Comparison of ENCODE assay signal across 14 mouse cellular contexts in genomic region chr10:77159573-77159972, GRCm38 (mm10). TPM values are rescaled to one million over a fixed set of nuclear protein-coding genes. Genes with fewer than 3 reads are reported as not detected.
DNase-seq lines count a peak whose midpoint lies in the region; ATAC-seq and TF ChIP-seq lines count a peak whose summit lies in the region.
"Had no signal": no experiment of that assay in that cellular context is flagged by ENCODE, and none has a peak within 500 bp of the region (broad histone marks: within the 10 kb centered on the region; RNA-seq: fewer than 3 reads in every experiment).

No protein-coding gene starts in this region.

- DNase-seq in heart, adult 2 months, result no peak
- DNase-seq in ovary, postnatal 36 days (ENCODE audit: low spot score), result peak; percentile 45
- no peak for DNase-seq in ovary, postnatal 14 days (ENCODE audit: low spot score)
- no peak for DNase-seq in limb, embryonic 10.5 days (ENCODE audit: low spot score)
- peak; percentile 75 for DNase-seq in testis, postnatal 10 days (ENCODE audit: low spot score)
- no peak for DNase-seq in thymus, adult 18-20 months
- DNase-seq in gastrocnemius, postnatal 14 days, result no peak
- DNase-seq: adrenal gland, adult 8-10 months; gastrocnemius, adult 2 months; kidney, postnatal 10 days had no signal

- peak overlapping the region; percentile 31 for H3K4me2 ChIP-seq in heart, embryonic 16.5 days (ENCODE audit: low read depth, low read length)
- H3K4me2 ChIP-seq: midbrain, embryonic 12.5 days; neural tube, embryonic 12.5 days had no signal

- H3K9ac ChIP-seq in heart, embryonic 16.5 days (ENCODE audit: low read length), result peak overlapping the region; percentile 38; the same call in 1 of the 2 replicates
- H3K9ac ChIP-seq in heart, adult 2 months (ENCODE audit: low read depth, low read length), result no peak overlapping the region
- H3K9ac ChIP-seq: midbrain, embryonic 12.5 days; neural tube, embryonic 12.5 days had no signal

- peaks cover 51% of the 10 kb centered on the region for H3K4me1 ChIP-seq in heart, embryonic 16.5 days (ENCODE audit: control insufficient read depth, insufficient read depth, low read length)
- H3K4me1 ChIP-seq in heart, adult 2 months (ENCODE audit: control insufficient read depth, insufficient read depth, low read length), result no peaks in the 10 kb centered on the region
- H3K4me1 ChIP-seq in limb, embryonic 10.5 days, result peaks cover 83% of the 10 kb centered on the region

- peak overlapping the region; percentile 77 for H3K27ac ChIP-seq in heart, embryonic 16.5 days (ENCODE audit: low read length)
- no peak overlapping the region for H3K27ac ChIP-seq in heart, adult 2 months
- peak overlapping the region; percentile 20; the same call in 1 of the 2 replicates for H3K27ac ChIP-seq in limb, embryonic 10.5 days
- H3K27ac ChIP-seq: gastrocnemius, adult 2 months; midbrain, embryonic 12.5 days; neural tube, embryonic 12.5 days had no signal

- intact Hi-C loops in heart, adult 2 months (cut with DNase I), result no loop called here
- intact Hi-C loops in gastrocnemius, postnatal 14 days (cut with DNase I; ENCODE audit: low total_unique reads), result no loop called here

- TF ChIP-seq EP300 in heart, adult 2 months (IDR thresholded peaks at IDR 0.05; ENCODE audit: insufficient read depth, low read depth, low read length), result no peak

- H3K79me2 ChIP-seq in heart, adult 2 months (replicated peaks; ENCODE audit: control insufficient read depth, insufficient read depth, low read length), result no peaks in the 10 kb centered on the region

- H3K36me3 ChIP-seq in heart, embryonic 16.5 days (ENCODE audit: control insufficient read depth, insufficient read depth), result no peaks in the 10 kb centered on the region
- H3K36me3 ChIP-seq in heart, adult 2 months (ENCODE audit: control insufficient read depth, insufficient read depth, low read length), result no peaks in the 10 kb centered on the region
- H3K36me3 ChIP-seq in limb, embryonic 10.5 days, result no peaks in the 10 kb centered on the region; the same call in 1 of the 2 replicates
- H3K36me3 ChIP-seq: midbrain, embryonic 12.5 days; neural tube, embryonic 12.5 days had no signal

- TF ChIP-seq CTCF in heart, adult 2 months (IDR thresholded peaks at IDR 0.05), result no peak

- WGBS in heart, embryonic 16.5 days, result 11% methylated on average over 8 of the region's 8 CpGs
- 31% methylated on average over 8 of the region's 8 CpGs for WGBS in heart, adult 2 months
- WGBS in limb, embryonic 10.5 days, result 53% methylated on average over 8 of the region's 8 CpGs

- peak; percentile 83 for ATAC-seq in heart, embryonic 16.5 days (replicated peaks; ENCODE audit: extremely low read depth, insufficient read depth, low FRiP score)
- ATAC-seq: hindbrain, embryonic 16.5 days had no signal

- H3K9me3 ChIP-seq in heart, embryonic 16.5 days (replicated peaks; ENCODE audit: control insufficient read depth, low read length), result no peaks in the 10 kb centered on the region
- H3K9me3 ChIP-seq in limb, embryonic 10.5 days (replicated peaks), result no peaks in the 10 kb centered on the region
- H3K9me3 ChIP-seq: midbrain, embryonic 12.5 days; neural tube, embryonic 12.5 days had no signal

- H3K27me3 ChIP-seq in heart, embryonic 16.5 days (ENCODE audit: control insufficient read depth, insufficient read depth, low read length), result no peaks in the 10 kb centered on the region
- H3K27me3 ChIP-seq in heart, adult 2 months (ENCODE audit: control insufficient read depth, insufficient read depth, low read length), result no peaks in the 10 kb centered on the region
- H3K27me3 ChIP-seq in limb, embryonic 10.5 days (ENCODE audit: low read depth, poor library complexity, severe bottlenecking), result no peaks in the 10 kb centered on the region
- H3K27me3 ChIP-seq: neural tube, embryonic 12.5 days had no signal

- H3K4me3 ChIP-seq in heart, embryonic 16.5 days (ENCODE audit: low read length), result no peak overlapping the region
- H3K4me3 ChIP-seq in heart, adult 2 months, result no peak overlapping the region
- no peak overlapping the region for H3K4me3 ChIP-seq in limb, embryonic 10.5 days
- H3K4me3 ChIP-seq: gastrocnemius, adult 2 months; midbrain, embryonic 12.5 days; neural tube, embryonic 12.5 days had no signal

- no peak for TF ChIP-seq POLR2A in heart, adult 2 months (IDR thresholded peaks at IDR 0.05; ENCODE audit: insufficient read depth, low read depth, low read length)

RNA-seq across cellular contexts. Expression of gene Col18a1, which starts 6.8 kb away (rescaled TPM):
- 96.2 and 130 TPM in 2 replicates for polyA plus RNA-seq in heart, embryonic 16.5 days (2015; fragmentation: Nextera tagmentation; extraction: Ambion mirVana)
- total RNA-seq in heart, adult 2 months (2021), result 1 to 10 TPM; 9.3 to 9.8 TPM
- 12.9 and 13.1 TPM in 2 replicates for polyA plus RNA-seq in heart, adult 2 months (2012; rRNA removed)
- 149 and 159 TPM in 2 replicates for polyA plus RNA-seq in limb, embryonic 10.5 days (2016; fragmentation: Nextera tagmentation; extraction: Ambion mirVana)
- total RNA-seq in gastrocnemius, postnatal 14 days (2021), result 10 to 100 TPM; 20.2 to 24.5 TPM

Comparison
In these comparisons a context has a peak if more than half of its experiments do, and no peak if none do; other contexts are left out.
1. DNase-seq: peak in ovary, postnatal 36 days (single experiment) and testis, postnatal 10 days (single experiment); none in heart, adult 2 months (0 of 2), ovary, postnatal 14 days (single experiment), limb, embryonic 10.5 days (single experiment), thymus, adult 18-20 months (0 of 2) and gastrocnemius, postnatal 14 days (single experiment).